ENCODE assay signal across 18 mouse cellular contexts in genomic region chr9:50494311-50494710, GRCm38 (mm10). TPM values are rescaled to one million over a fixed set of nuclear protein-coding genes. Genes with fewer than 3 reads are reported as not detected.
DNase-seq lines count a peak whose midpoint lies in the region.
"Had no signal": no experiment of that assay in that cellular context is flagged by ENCODE, and none has a peak within 500 bp of the region (broad histone marks: within the 10 kb centered on the region; RNA-seq: fewer than 3 reads in every experiment).

Gene Plet1, plus strand, starts transcription at chr9:50494525.

- peak within 1 kb of the TSS; percentile 73 for H3K27ac ChIP-seq in heart, embryonic 10.5 days
- H3K27ac ChIP-seq: heart, adult 2 months; hindbrain, embryonic 13.5 days; midbrain, embryonic 15.5 days had no signal

- no peak within 1 kb of the TSS for H3K4me3 ChIP-seq in heart, embryonic 10.5 days
- H3K4me3 ChIP-seq: heart, adult 2 months; hindbrain, embryonic 13.5 days; midbrain, embryonic 15.5 days had no signal

- H3K36me3 ChIP-seq in heart, embryonic 10.5 days: no peaks in the 10 kb centered on the region
- H3K36me3 ChIP-seq: hindbrain, embryonic 13.5 days; midbrain, embryonic 15.5 days had no signal

- 76% methylated on average over 6 of the region's 6 CpGs for WGBS in heart, embryonic 10.5 days

- no peak for DNase-seq in heart, embryonic 10.5 days (ENCODE audit: low spot score)
- no peak for DNase-seq in heart, adult 18-20 months
- peak; percentile 44 to 49 for DNase-seq in urinary bladder, postnatal 36 days (ENCODE audit: low spot score in 2 of 2)
- no peak for DNase-seq in urinary bladder, postnatal 10 days (ENCODE audit: low spot score)
- peak; percentile 43 for DNase-seq in kidney, postnatal 10 days
- DNase-seq in frontal cortex, postnatal 10 days (ENCODE audit: low spot score in 2 of 2): no peak
- no peak for DNase-seq in right cerebral cortex, postnatal 10 days (ENCODE audit: low spot score in 2 of 2)
- DNase-seq in adrenal gland, adult 18-20 months (ENCODE audit: low spot score in 2 of 2): no peak
- DNase-seq: adrenal gland, postnatal 14 days; cerebellum, adult 8-10 months; heart, adult 2 months; heart, postnatal 10 days; layer of hippocampus, postnatal 36 days; left cerebral cortex, postnatal 4 days; right cerebral cortex, postnatal 4 days had no signal

- peaks cover 32% of the 10 kb centered on the region for H3K4me1 ChIP-seq in heart, embryonic 10.5 days

- no peaks in the 10 kb centered on the region for H3K9me3 ChIP-seq in heart, embryonic 10.5 days
- H3K9me3 ChIP-seq: hindbrain, embryonic 13.5 days; midbrain, embryonic 15.5 days had no signal

- H3K27me3 ChIP-seq in heart, embryonic 10.5 days (ENCODE audit: insufficient read depth, poor library complexity, severe bottlenecking): no peaks in the 10 kb centered on the region
- H3K27me3 ChIP-seq: hindbrain, embryonic 13.5 days; midbrain, embryonic 15.5 days had no signal

RNA-seq across cellular contexts. Expression of gene Plet1, which starts in this region (rescaled TPM):
- 2.2 and 4.2 TPM in 2 replicates for polyA plus RNA-seq in heart, embryonic 10.5 days (2016; fragmentation: Nextera tagmentation; extraction: Ambion mirVana)
- total RNA-seq in heart, adult 18-20 months (2021): 1 to 10 TPM in 1 of 2 experiments, under 1 TPM in 1; 0.60 to 2.4 TPM
- under 1 TPM in 1 of 2 experiments, not detected in 1; 0.29 TPM for total RNA-seq in adrenal gland, adult 18-20 months (2021)
- total RNA-seq: layer of hippocampus, postnatal 36 days; left cerebral cortex, postnatal 4 days; megakaryocyte, adult 5-6 weeks had no signal

Comparison
In these comparisons a context has a peak if more than half of its experiments do, and no peak if none do; other contexts are left out.
1. DNase-seq: peak in urinary bladder, postnatal 36 days (2 of 2) and kidney, postnatal 10 days (single experiment); none in heart, embryonic 10.5 days (single experiment), heart, adult 18-20 months (0 of 2), urinary bladder, postnatal 10 days (single experiment), frontal cortex, postnatal 10 days (0 of 2), right cerebral cortex, postnatal 10 days (0 of 2) and adrenal gland, adult 18-20 months (0 of 2).